Mouse (Mus musculus) layer of hippocampus, adult 2 months (tissue): ENCODE measurements around the gene Ttll11. TPM values are rescaled to one million over a fixed set of nuclear protein-coding genes. Genes with fewer than 3 reads are reported as not detected.

Source experiments
- DNase-seq, 2 experiments: peaks; one replicate each; pipeline ENCODE4 v3.0.0; 2022; ENCODE audit warnings: low spot score in 2 of 2
- H3K27ac ChIP-seq: fragments of 200-600 bp; 2 replicates; pipeline ENCODE4 v1.8.1; 2022
- H3K4me3 ChIP-seq: fragments of 200-600 bp; 2 replicates; pipeline ENCODE4 v1.8.1; 2022; ENCODE audit warnings: mild to moderate bottlenecking
- CTCF ChIP-seq: fragments of 200-600 bp; conservative IDR thresholded peaks from 2 replicates; pipeline ENCODE4 v1.8.1; 2022; ENCODE audit warnings: antibody characterized with exemption, mild to moderate bottlenecking, moderate library complexity
- total RNA-seq, 2 experiments: library from RNA; stranded (reverse); gene quantifications; 2 replicates each; pipeline ENCODE4 v1.2.3; 2021

Ttll11 gene
- total RNA-seq, 2 experiments from 2014 or later = 33.9 to 38.8 TPM

- H3K4me3 ChIP-seq = no peak overlapping the region
- no peak for TF ChIP-seq CTCF
- H3K27ac ChIP-seq = no peak overlapping the region
- no peak for DNase-seq
Measured at GRCm38 (mm10) chr2:35834198-35834913, 145.4 kb downstream of the Ttll11 start.

DNA sequence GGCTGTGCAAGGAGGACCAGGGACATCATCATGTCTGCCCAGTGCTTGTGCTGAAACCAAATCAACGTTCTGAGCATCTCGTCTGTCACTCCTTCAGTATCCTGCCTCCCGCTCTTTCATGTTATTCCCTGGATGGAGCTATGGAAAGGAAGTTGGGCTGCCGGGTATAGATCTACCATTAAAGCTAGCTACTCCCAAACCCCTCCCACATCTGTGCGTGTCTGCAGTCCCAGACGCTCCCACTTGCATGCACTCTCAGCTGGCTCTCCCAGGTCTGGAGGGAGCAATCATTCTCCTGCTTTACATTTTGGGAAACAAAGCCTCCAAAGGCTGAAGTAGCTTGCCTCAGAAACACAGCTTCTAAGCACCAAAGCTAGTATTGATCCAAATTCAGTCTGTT, 146.2 kb downstream of the Ttll11 start:
- no peak for TF ChIP-seq CTCF
- Histone ChIP-seq H3K27ac (no peak overlapping the region), H3K4me3 (no peak overlapping the region)
- DNase-seq = no peak

DNA sequence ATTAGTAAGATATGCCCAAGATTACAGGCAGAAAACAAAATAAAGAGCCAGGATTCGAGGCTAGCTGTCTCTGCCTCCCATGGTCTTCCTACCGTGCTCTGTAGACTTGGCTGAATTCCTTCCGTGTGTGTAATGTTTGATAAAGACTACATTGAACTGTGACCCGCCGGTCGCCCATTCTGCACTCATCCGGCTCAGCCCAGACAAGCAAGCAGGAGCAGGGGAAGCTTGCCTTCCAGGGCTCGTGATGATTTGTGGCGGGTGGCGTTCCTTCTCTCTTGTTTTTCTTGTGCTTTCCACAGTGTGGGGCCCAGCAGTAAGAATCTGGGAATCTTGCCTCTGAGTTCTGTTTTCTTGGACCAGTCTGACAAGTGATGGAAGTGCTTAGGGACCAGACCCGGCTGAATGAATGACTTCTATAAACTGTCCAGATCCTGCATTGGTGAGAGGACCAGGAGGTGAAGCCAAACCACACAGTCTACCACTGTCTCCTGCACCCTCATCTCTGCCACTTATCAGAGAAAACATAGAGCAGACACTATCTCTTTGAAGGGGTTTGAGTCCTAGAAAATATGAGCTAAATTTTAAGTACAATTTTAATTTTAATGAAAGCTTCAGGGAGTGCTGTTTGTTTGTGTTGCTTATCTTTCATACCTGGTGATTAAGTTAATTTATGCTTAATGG, 146.8 kb downstream of the Ttll11 start:
- DNase-seq = no peak
- no peak for TF ChIP-seq CTCF
- no peak overlapping the region for H3K27ac ChIP-seq
- H3K4me3 ChIP-seq = no peak overlapping the region

DNA sequence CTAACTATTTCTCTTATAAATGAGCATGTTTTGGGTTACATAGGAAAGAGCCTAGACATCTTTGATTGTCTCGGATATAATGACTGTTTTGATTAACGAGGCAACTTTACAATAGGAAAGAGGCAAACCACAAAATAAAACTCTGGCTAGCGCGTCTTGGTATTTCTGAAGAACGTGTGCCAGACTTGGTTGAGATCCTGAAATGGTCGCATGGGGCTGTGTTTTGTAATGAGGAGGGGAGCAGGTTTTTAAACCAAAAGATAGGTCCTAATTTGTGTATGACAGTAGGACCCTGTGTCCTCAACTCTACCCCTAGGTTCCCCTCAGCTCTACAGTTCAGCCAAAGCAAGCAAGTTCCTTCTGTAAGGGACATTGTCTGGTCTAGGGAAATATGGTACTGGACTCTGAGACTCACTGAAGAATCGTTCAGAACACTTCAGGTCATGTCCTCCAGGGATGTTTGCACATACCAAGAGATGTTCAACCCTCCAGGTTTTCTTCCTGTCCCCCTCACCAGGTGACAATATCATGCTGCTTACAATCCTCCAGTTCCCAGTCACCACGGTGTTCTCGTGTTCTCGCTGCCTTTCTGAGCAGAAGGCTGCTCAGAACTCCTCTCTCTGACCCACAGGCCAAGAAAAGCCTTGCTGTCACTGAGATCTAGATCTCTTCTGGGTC, 147.7 kb downstream of the Ttll11 start:
- TF ChIP-seq CTCF = no peak
- Histone ChIP-seq H3K27ac (no peak overlapping the region), H3K4me3 (no peak overlapping the region)
- no peak for DNase-seq

DNA sequence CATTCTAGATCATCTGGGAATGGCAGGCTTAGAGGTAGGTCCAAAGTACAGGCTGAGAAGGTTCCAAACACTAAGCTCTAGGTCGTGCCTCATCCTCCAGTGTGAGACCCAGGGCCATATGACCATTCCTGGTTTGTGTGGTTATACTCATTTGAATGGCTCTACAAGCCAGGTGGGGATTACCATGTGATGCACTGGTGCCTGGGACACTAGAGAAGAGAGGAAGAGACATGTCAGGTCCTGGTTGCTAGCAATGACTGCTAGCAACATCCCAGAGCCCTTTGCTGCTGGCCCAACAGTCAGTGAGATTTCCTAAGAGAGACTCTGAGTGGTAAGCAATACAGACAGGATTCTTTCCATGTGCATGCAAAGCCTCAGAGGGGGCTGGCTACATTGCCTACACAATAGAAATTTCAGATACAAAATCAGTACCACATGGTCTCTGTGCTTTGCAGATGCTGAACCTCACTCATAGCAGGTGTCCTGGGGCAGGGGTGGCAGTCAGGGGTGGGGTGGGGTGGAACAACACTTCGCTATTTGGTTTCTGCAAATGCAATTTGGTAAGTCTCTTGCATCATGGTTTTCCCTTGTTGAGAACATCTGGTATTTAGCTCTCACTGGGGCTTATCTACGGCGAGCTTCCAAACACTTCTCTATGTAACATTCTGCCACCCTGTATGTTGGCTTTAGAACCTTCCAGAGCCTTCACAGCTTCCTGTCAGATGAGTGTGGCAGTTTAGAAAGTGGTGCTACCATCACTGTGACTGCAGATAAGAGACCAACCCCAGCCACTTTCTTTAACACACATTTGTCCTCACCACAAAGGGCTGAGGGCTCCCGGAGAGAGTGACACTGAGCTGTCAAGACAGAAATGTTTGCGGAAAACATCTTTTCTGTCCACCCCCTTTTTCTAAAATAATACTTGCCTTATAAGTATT, 148.5 kb downstream of the Ttll11 start:
- Histone ChIP-seq H3K4me3 (no peak overlapping the region), H3K27ac (peak overlapping the region; percentile 28; the same call in 1 of the 2 replicates)
- DNase-seq = no peak
- no peak for TF ChIP-seq CTCF

DNA sequence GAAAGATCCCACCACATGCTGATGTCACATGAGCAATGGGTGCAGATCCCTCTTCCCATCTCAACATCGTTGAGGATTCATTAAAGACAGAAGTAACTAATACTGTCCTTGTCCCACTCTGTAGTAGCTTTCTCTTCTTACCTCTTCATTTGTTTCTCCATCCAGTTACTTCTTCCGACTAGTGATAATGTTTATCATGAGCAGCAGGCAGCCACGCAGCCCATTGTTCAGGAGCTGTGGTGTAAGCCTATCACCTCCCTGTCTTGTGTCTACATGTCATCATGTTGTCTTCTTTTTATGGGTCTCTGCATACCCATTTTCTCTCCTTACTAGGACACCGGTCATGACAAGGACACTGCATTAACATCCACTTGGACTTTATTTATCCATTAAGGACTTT, 150.6 kb downstream of the Ttll11 start:
- Histone ChIP-seq H3K4me3 (no peak overlapping the region), H3K27ac (no peak overlapping the region)
- DNase-seq = no peak
- TF ChIP-seq CTCF = no peak

- no peak for DNase-seq
- Histone ChIP-seq H3K27ac (no peak overlapping the region), H3K4me3 (no peak overlapping the region)
- no peak for TF ChIP-seq CTCF
Measured at GRCm38 (mm10) chr2:35827886-35828285, 151.8 kb downstream of the Ttll11 start.

DNA sequence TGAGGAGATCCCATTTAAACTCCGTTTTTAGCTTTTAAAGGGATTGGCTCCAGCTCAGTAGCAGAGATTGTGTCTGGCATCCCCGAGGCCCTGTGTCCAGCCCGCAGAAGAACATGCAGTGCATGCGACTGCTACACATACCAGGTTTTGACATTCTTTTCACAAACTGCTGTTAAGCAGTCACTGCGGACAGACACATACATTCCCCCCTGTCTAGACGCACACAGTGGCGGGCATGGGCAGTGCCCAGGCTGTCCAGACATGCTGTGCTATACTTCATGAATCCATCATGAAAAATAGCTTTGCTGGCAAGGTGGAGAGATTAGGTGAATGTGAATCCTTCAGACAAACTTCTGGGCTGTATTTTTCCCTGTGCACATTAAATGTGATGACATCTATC, 154.6 kb downstream of the Ttll11 start:
- H3K27ac ChIP-seq = no peak overlapping the region
- no peak for TF ChIP-seq CTCF
- no peak overlapping the region for H3K4me3 ChIP-seq
- DNase-seq = no peak

DNA sequence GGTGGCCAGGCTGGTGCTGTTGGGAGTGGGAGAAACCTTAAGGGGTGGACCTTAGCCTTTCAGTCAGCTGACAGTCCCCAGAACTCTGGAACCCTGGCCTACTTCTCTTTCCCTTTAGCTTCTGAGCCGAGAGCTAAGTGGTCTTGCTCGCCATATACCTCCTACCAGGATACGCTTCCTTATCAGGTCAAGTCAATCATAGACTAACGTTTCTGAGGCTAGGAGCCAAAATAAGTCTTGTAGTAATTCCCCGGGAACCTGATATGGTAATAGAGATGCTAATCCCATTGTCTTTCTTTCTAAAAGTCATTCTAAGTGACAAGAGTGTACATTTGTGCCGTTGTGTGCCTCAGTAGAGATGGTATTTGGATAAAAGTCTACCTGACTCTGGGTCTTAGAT, 156.1 kb downstream of the Ttll11 start:
- no peak overlapping the region for H3K4me3 ChIP-seq
- no peak for DNase-seq
- TF ChIP-seq CTCF = no peak
- no peak overlapping the region for H3K27ac ChIP-seq

GRCm38 (mm10) chr2:35818883-35819282, 160.8 kb downstream of the Ttll11 start:
- Histone ChIP-seq H3K4me3 (no peak overlapping the region), H3K27ac (no peak overlapping the region)
- no peak for DNase-seq
- TF ChIP-seq CTCF = no peak

GRCm38 (mm10) chr2:35816056-35816661, 163.6 kb downstream of the Ttll11 start:
- H3K27ac ChIP-seq = no peak overlapping the region
- DNase-seq = no peak
- no peak for TF ChIP-seq CTCF
- no peak overlapping the region for H3K4me3 ChIP-seq

DNA sequence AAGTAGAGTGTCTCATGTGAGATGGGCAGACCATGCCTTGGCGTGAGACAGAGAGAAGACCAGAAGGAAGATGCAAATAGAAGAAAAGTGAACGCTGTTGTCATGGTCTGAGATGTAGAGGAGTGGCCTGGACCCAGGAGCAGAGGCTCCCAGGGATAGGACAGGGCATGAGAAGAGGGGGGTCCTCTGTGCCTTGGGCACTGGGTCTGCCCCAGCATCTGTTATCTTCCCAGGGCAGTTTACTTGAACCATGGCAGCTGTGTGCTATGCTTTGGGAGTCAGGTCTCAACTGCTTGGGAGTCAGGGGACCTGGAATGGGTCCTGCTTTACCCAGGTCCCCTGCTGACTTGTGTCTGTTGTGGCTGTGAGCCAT, 167.2 kb downstream of the Ttll11 start:
- H3K4me3 ChIP-seq = no peak overlapping the region
- TF ChIP-seq CTCF = no peak
- H3K27ac ChIP-seq = no peak overlapping the region
- no peak for DNase-seq
